Mouse (Mus musculus): Measurements from ENCODE around the gene Vars.

- TF ChIP-seq CTCF (IDR thresholded peaks at IDR 0.05; ENCODE audit: extremely low read depth, insufficient read length, insufficient replicate concordance, low read depth, low read length), result no peak
- TF ChIP-seq POLR2A (IDR thresholded peaks at IDR 0.05; ENCODE audit: low read depth, low read length), result no peak
Observed at GRCm38 (mm10) chr17:34965627-34966026, 35.2 kb upstream of the Vars start.

Data from small intestine, adult 2 months (tissue).